Mouse (Mus musculus) heart, postnatal 0 days (tissue): ENCODE results near the gene Dock3.

Source experiments
- CTCF ChIP-seq: IDR thresholded peaks from 2 replicates; pipeline ENCODE4 v1.5.1; 2016; ENCODE audit warnings: antibody characterized with exemption, control low read depth, low read depth
- EP300 ChIP-seq: IDR thresholded peaks from 2 replicates; pipeline ENCODE4 v1.6.1; 2016; ENCODE audit warnings: antibody characterized with exemption, low read depth

DNA sequence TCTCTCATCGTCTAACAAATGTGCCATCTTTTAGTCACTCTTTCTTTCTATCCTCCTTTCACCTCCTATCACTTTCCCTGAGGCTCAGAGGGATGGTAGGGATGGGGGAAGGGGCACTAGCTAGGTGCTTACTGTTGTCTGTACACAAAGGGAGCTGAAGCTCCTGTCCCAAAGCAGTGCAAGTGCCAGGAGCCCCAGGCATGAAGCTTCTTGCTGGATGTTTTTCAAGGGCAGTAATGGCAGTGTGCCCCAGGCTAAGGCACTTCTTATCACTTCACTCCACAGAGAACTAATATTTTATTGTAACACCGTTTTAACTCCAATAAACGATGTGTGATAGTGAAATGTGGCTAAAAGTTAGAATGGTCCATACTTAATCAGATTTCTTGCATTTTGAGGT lies 118.9 kb downstream of the Dock3 start:
- TF ChIP-seq CTCF (no peak), EP300 (no peak)
